Mouse (Mus musculus): ENCODE measurements around the gene Magi1. TPM values are rescaled to one million over a fixed set of nuclear protein-coding genes. Genes with fewer than 3 reads are reported as not detected.

Gene Magi1
- total and polyA plus RNA-seq, 3 experiments: not detected

DNA sequence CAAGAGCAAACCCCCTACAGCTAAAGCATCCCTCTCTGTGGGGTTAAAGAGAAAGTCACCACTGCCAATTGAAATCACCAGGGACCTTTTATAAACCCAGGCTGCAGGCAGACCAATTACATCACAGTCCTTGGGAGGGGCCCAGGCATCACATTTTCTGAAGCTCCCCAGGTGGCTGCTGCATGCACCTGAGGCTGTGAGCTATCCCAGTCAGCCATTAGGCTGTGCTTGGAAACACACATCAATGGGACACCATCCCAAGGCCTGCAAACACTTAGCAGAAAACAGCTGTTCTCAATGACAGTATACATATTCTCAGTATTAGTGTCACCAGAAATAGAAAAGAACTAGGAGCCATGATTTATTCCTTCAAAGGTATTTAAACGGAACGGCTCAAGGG, 617.0 kb downstream of the Magi1 start:
- Histone ChIP-seq H3K4me2 (ENCODE audit: insufficient read depth, low read depth, poor library complexity, severe bottlenecking) (no peak overlapping the region), H3K79me2 (replicated peaks; ENCODE audit: control insufficient read depth, extremely low read depth, insufficient read depth, poor library complexity, severe bottlenecking) (no peaks in the 10 kb centered on the region), H3K36me3 (replicated peaks in 1 of 2; ENCODE audit: control insufficient read depth in 1 of 2, insufficient read depth in 1 of 2, low read length in 1 of 2) (no peaks in the 10 kb centered on the region), H3K27me3 (replicated peaks) (no peaks in the 10 kb centered on the region), H3K9me3 (replicated peaks; ENCODE audit: low read length) (peaks cover 53% of the 10 kb centered on the region), H3K27ac (ENCODE audit: insufficient read depth, low read depth) (no peak overlapping the region), H3K9ac (ENCODE audit: insufficient read depth, low read depth) (no peak overlapping the region), H3K4me1 (ENCODE audit: control insufficient read depth in 1 of 2, insufficient read depth in 2 of 2) (no peaks in the 10 kb centered on the region), H3K4me3 (replicated peaks in 1 of 3; ENCODE audit: low read depth in 2 of 3, low read length in 2 of 3, poor library complexity in 1 of 3) (no peak overlapping the region)
- dilution Hi-C loops (cut with MboI; ENCODE audit: extremely low pct_ligation_motif_present, extremely low pct_unique_long_range_greater_than_20kb, low sequenced_read_pairs): no loop called here
- DNase-seq (ENCODE audit: extremely low read depth): no peak
- in situ Hi-C loops (cut with MboI; ENCODE audit: low pct_ligation_motif_present, low pct_unique_long_range_greater_than_20kb, low sequenced_read_pairs): no loop called here
- TF ChIP-seq USF2 (conservative IDR thresholded peaks at IDR 0.05; ENCODE audit: low read depth, low read length) (no peak), POLR2AphosphoS2 (IDR thresholded peaks at IDR 0.05; ENCODE audit: low read depth, low read length) (no peak), MEF2A (IDR thresholded peaks at IDR 0.05; ENCODE audit: borderline replicate concordance, low read depth, low read length) (no peak), TBP (conservative IDR thresholded peaks at IDR 0.05; ENCODE audit: low read depth, low read length) (no peak), EP300 (IDR thresholded peaks at IDR 0.05; ENCODE audit: low read length) (no peak), SMC3 (IDR thresholded peaks at IDR 0.05; ENCODE audit: low read depth, low read length) (no peak), E2F4 (IDR thresholded peaks at IDR 0.05; ENCODE audit: insufficient replicate concordance, low read depth, low read length) (no peak), GABPA (IDR thresholded peaks at IDR 0.05; ENCODE audit: insufficient replicate concordance, low read depth, low read length) (no peak), MAZ (IDR thresholded peaks at IDR 0.05; ENCODE audit: low read depth, low read length) (no peak), JUND (conservative IDR thresholded peaks at IDR 0.05; ENCODE audit: low read depth, low read length) (no peak), ETS1 (conservative IDR thresholded peaks at IDR 0.05; ENCODE audit: low read depth, low read length) (no peak), ZC3H11A (IDR thresholded peaks at IDR 0.05; ENCODE audit: low read depth, low read length) (no peak), CHD1 (IDR thresholded peaks at IDR 0.05; ENCODE audit: low read depth, low read length) (no peak), ELF1 (IDR thresholded peaks at IDR 0.05; ENCODE audit: low read depth, low read length) (no peak), PAX5 (IDR thresholded peaks at IDR 0.05; ENCODE audit: low read length) (no peak), RCOR1 (conservative IDR thresholded peaks at IDR 0.05; ENCODE audit: low read depth, low read length) (no peak), ZKSCAN1 (IDR thresholded peaks at IDR 0.05; ENCODE audit: borderline replicate concordance, low read depth, low read length) (no peak), JUN (IDR thresholded peaks at IDR 0.05; ENCODE audit: insufficient read depth, low read depth, low read length) (no peak)

DNA sequence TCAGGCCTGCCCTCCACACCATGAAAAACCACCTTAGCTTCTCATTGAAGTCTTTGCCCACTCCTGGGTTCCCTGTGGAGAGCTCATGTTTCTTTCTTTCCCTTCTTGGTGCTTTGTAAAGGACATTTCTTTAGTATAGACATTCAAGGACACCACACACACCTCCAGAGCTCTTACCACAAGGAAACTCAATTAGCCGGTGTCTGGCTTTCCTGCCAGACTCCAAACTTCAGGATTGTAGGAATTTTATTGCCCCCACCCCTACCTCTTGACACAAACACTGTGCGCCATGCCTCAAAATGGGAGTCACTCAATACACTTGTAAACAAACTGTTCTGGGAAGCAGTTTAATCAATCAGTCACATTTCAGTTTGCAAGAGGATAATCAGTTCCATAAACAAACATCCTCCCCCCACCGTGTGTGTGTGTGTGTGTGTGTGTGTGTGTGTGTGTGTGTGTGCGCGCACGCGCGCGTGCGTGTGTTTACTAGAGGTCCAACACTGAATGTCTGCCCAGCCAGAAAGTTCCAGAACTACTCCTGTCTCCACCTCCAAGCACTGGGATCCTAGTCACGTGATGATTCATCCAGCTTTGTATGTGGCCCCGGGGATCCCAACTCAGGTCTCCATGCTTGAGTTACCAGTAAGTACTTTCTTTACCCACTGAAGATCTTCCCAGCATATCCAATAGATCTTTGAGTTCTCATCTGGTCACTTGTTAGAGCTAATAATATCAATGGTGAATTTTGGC, 618.5 kb downstream of the Magi1 start:
- Histone ChIP-seq H3K9ac (ENCODE audit: insufficient read depth, low read depth) (no peak overlapping the region), H3K79me2 (replicated peaks; ENCODE audit: control insufficient read depth, extremely low read depth, insufficient read depth, poor library complexity, severe bottlenecking) (no peaks in the 10 kb centered on the region), H3K36me3 (replicated peaks in 1 of 2; ENCODE audit: control insufficient read depth in 1 of 2, insufficient read depth in 1 of 2, low read length in 1 of 2) (no peaks in the 10 kb centered on the region), H3K4me2 (ENCODE audit: insufficient read depth, low read depth, poor library complexity, severe bottlenecking) (no peak overlapping the region), H3K27ac (ENCODE audit: insufficient read depth, low read depth) (no peak overlapping the region), H3K4me3 (replicated peaks in 1 of 3; ENCODE audit: low read depth in 2 of 3, low read length in 2 of 3, poor library complexity in 1 of 3) (no peak overlapping the region), H3K4me1 (ENCODE audit: control insufficient read depth in 1 of 2, insufficient read depth in 2 of 2) (no peaks in the 10 kb centered on the region), H3K9me3 (replicated peaks; ENCODE audit: low read length) (peaks cover 60% of the 10 kb centered on the region), H3K27me3 (replicated peaks) (no peaks in the 10 kb centered on the region)
- in situ Hi-C loops (cut with MboI; ENCODE audit: low pct_ligation_motif_present, low pct_unique_long_range_greater_than_20kb, low sequenced_read_pairs): no loop called here
- dilution Hi-C loops (cut with MboI; ENCODE audit: extremely low pct_ligation_motif_present, extremely low pct_unique_long_range_greater_than_20kb, low sequenced_read_pairs): no loop called here
- TF ChIP-seq HCFC1 (IDR thresholded peaks at IDR 0.05; ENCODE audit: low read depth, low read length): no peak
- TF ChIP-seq ZKSCAN1 (IDR thresholded peaks at IDR 0.05; ENCODE audit: borderline replicate concordance, low read depth, low read length): no peak
- TF ChIP-seq MEF2A (IDR thresholded peaks at IDR 0.05; ENCODE audit: borderline replicate concordance, low read depth, low read length): no peak
- TF ChIP-seq NELFE (IDR thresholded peaks at IDR 0.05; ENCODE audit: low read depth, low read length): no peak
- TF ChIP-seq CTCF (conservative IDR thresholded peaks at IDR 0.05 in 1 of 2, IDR thresholded peaks at IDR 0.05 in 1 of 2; ENCODE audit: low read depth in 2 of 2, low read length in 2 of 2): no peak
- no peak for TF ChIP-seq KAT2A (IDR thresholded peaks at IDR 0.05; ENCODE audit: insufficient replicate concordance, low read length)
- no peak for DNase-seq (ENCODE audit: extremely low read depth)

All from CH12.LX (cell line).